Mouse (Mus musculus): Measurements from ENCODE around the gene Olfr648. TPM values are rescaled to one million over a fixed set of nuclear protein-coding genes. Genes with fewer than 3 reads are reported as not detected.

The Olfr648 gene
- total and polyA plus RNA-seq, 3 experiments: not detected

DNA sequence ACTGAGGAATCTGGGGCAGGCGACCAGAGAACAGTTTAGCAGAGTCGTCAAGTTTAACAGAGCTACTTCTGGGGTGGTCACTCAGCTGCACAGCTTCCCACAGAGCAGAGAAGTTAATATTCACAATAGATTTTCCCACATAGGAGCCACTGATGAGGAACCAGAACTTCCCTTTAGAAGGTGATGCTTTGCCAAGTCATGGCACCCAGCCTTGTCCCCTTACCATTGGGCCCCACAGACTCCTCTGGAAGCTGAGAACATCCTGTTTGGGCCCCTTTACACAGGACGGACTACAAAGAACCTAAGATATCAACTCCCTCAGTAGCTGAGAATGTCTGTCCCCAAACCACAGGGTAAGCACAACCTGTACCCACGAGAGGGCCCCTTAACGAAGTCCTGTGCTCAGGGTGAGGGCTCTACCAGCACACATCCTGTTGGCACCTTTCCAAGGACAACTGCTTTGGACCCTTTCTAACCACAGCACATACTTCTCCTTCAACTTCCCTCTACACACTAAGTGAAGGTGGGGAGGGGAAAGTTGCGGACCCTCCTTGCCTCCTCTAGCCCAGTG lies 13.5 kb downstream of the Olfr648 start:
- Histone ChIP-seq H3K4me2 (ENCODE audit: insufficient read depth, low read depth, poor library complexity, severe bottlenecking) (no peak overlapping the region), H3K27ac (ENCODE audit: insufficient read depth, low read depth) (no peak overlapping the region), H3K9me3 (replicated peaks; ENCODE audit: low read length) (no peaks in the 10 kb centered on the region), H3K9ac (ENCODE audit: insufficient read depth, low read depth) (no peak overlapping the region), H3K36me3 (replicated peaks in 1 of 2; ENCODE audit: control insufficient read depth in 1 of 2, insufficient read depth in 1 of 2, low read length in 1 of 2) (no peaks in the 10 kb centered on the region), H3K27me3 (replicated peaks) (no peaks in the 10 kb centered on the region), H3K4me1 (ENCODE audit: control insufficient read depth in 1 of 2, insufficient read depth in 2 of 2) (peaks cover 2 to 6% of the 10 kb centered on the region in 2 experiments; a peak in 2 of 4 replicates), H3K79me2 (replicated peaks; ENCODE audit: control insufficient read depth, extremely low read depth, insufficient read depth, poor library complexity, severe bottlenecking) (no peaks in the 10 kb centered on the region), H3K4me3 (replicated peaks in 1 of 3; ENCODE audit: low read depth in 2 of 3, low read length in 2 of 3, poor library complexity in 1 of 3) (no peak overlapping the region)
- in situ Hi-C loops (cut with MboI; ENCODE audit: low pct_ligation_motif_present, low pct_unique_long_range_greater_than_20kb, low sequenced_read_pairs) (no loop called here), dilution Hi-C loops (cut with MboI; ENCODE audit: extremely low pct_ligation_motif_present, extremely low pct_unique_long_range_greater_than_20kb, low sequenced_read_pairs) (no loop called here)
- no peak for DNase-seq (ENCODE audit: extremely low read depth)
- TF ChIP-seq MAX (IDR thresholded peaks at IDR 0.05; ENCODE audit: low read length) (no peak), EP300 (IDR thresholded peaks at IDR 0.05; ENCODE audit: low read length) (no peak), E2F4 (IDR thresholded peaks at IDR 0.05; ENCODE audit: insufficient replicate concordance, low read depth, low read length) (no peak), ELF1 (IDR thresholded peaks at IDR 0.05; ENCODE audit: low read depth, low read length) (no peak)

GRCm38 (mm10) chr7:104167105-104167504 lies 16.1 kb downstream of the Olfr648 start:
- no peak overlapping the region for H3K4me2 ChIP-seq (ENCODE audit: insufficient read depth, low read depth, poor library complexity, severe bottlenecking)
- H3K36me3 ChIP-seq (replicated peaks in 1 of 2; ENCODE audit: control insufficient read depth in 1 of 2, insufficient read depth in 1 of 2, low read length in 1 of 2): no peaks in the 10 kb centered on the region
- H3K4me3 ChIP-seq (replicated peaks in 1 of 3; ENCODE audit: low read depth in 2 of 3, low read length in 2 of 3, poor library complexity in 1 of 3): no peak overlapping the region
- H3K27me3 ChIP-seq (replicated peaks): no peaks in the 10 kb centered on the region
- in situ Hi-C loops (cut with MboI; ENCODE audit: low pct_ligation_motif_present, low pct_unique_long_range_greater_than_20kb, low sequenced_read_pairs) (no loop called here), dilution Hi-C loops (cut with MboI; ENCODE audit: extremely low pct_ligation_motif_present, extremely low pct_unique_long_range_greater_than_20kb, low sequenced_read_pairs) (no loop called here)
- H3K4me1 ChIP-seq (ENCODE audit: control insufficient read depth in 1 of 2, insufficient read depth in 2 of 2): peaks cover 0 to 6% of the 10 kb centered on the region in 2 experiments; a peak in 1 of 4 replicates
- no peak overlapping the region for H3K27ac ChIP-seq (ENCODE audit: insufficient read depth, low read depth)
- peak; percentile 39 for DNase-seq (ENCODE audit: extremely low read depth)
- TF ChIP-seq RAD21 (IDR thresholded peaks at IDR 0.05; ENCODE audit: low read depth, low read length) (peak; percentile 65), CTCF (conservative IDR thresholded peaks at IDR 0.05 in 1 of 2, IDR thresholded peaks at IDR 0.05 in 1 of 2; ENCODE audit: low read depth in 2 of 2, low read length in 2 of 2) (peak; percentile 9 to 61; a peak in 2 of 4 replicates), NELFE (IDR thresholded peaks at IDR 0.05; ENCODE audit: low read depth, low read length) (no peak), USF2 (conservative IDR thresholded peaks at IDR 0.05; ENCODE audit: low read depth, low read length) (no peak), SMC3 (IDR thresholded peaks at IDR 0.05; ENCODE audit: low read depth, low read length) (peak; percentile 45), ETS1 (conservative IDR thresholded peaks at IDR 0.05; ENCODE audit: low read depth, low read length) (no peak), CHD2 (IDR thresholded peaks at IDR 0.05; ENCODE audit: low read length) (no peak), MAX (IDR thresholded peaks at IDR 0.05; ENCODE audit: low read length) (no peak)
- H3K9me3 ChIP-seq (replicated peaks; ENCODE audit: low read length): no peaks in the 10 kb centered on the region
- no peak overlapping the region for H3K9ac ChIP-seq (ENCODE audit: insufficient read depth, low read depth)
- no peaks in the 10 kb centered on the region for H3K79me2 ChIP-seq (replicated peaks; ENCODE audit: control insufficient read depth, extremely low read depth, insufficient read depth, poor library complexity, severe bottlenecking)

GRCm38 (mm10) chr7:104150456-104150855 lies 32.7 kb downstream of the Olfr648 start, which contains the start of gene Ubqlnl:
Ubqlnl (minus strand) TSS chr7:104150556.
- dilution Hi-C loops (cut with MboI; ENCODE audit: extremely low pct_ligation_motif_present, extremely low pct_unique_long_range_greater_than_20kb, low sequenced_read_pairs) (no loop called here), in situ Hi-C loops (cut with MboI; ENCODE audit: low pct_ligation_motif_present, low pct_unique_long_range_greater_than_20kb, low sequenced_read_pairs) (no loop called here)
- no peak within 1 kb of the TSS for H3K4me3 ChIP-seq (replicated peaks in 1 of 3; ENCODE audit: low read depth in 2 of 3, low read length in 2 of 3, poor library complexity in 1 of 3)
- H3K9ac ChIP-seq (ENCODE audit: insufficient read depth, low read depth): no peak within 1 kb of the TSS
- H3K9me3 ChIP-seq (replicated peaks; ENCODE audit: low read length): no peaks in the 10 kb centered on the region
- no peaks in the 10 kb centered on the region for H3K4me1 ChIP-seq (ENCODE audit: control insufficient read depth in 1 of 2, insufficient read depth in 2 of 2)
- no peaks in the 10 kb centered on the region for H3K79me2 ChIP-seq (replicated peaks; ENCODE audit: control insufficient read depth, extremely low read depth, insufficient read depth, poor library complexity, severe bottlenecking)
- DNase-seq (ENCODE audit: extremely low read depth): no peak
- no peak within 1 kb of the TSS for H3K27ac ChIP-seq (ENCODE audit: insufficient read depth, low read depth)
- TF ChIP-seq ELF1 (IDR thresholded peaks at IDR 0.05; ENCODE audit: low read depth, low read length) (no peak), ETS1 (conservative IDR thresholded peaks at IDR 0.05; ENCODE audit: low read depth, low read length) (no peak), KAT2A (IDR thresholded peaks at IDR 0.05; ENCODE audit: insufficient replicate concordance, low read length) (no peak), UBTF (IDR thresholded peaks at IDR 0.05; ENCODE audit: low read depth, low read length) (no peak), EP300 (IDR thresholded peaks at IDR 0.05; ENCODE audit: low read length) (no peak), CHD2 (IDR thresholded peaks at IDR 0.05; ENCODE audit: low read length) (no peak), HCFC1 (IDR thresholded peaks at IDR 0.05; ENCODE audit: low read depth, low read length) (no peak), MAZ (IDR thresholded peaks at IDR 0.05; ENCODE audit: low read depth, low read length) (no peak)
- no peaks in the 10 kb centered on the region for H3K36me3 ChIP-seq (replicated peaks in 1 of 2; ENCODE audit: control insufficient read depth in 1 of 2, insufficient read depth in 1 of 2, low read length in 1 of 2)
- H3K27me3 ChIP-seq (replicated peaks): no peaks in the 10 kb centered on the region
- H3K4me2 ChIP-seq (ENCODE audit: insufficient read depth, low read depth, poor library complexity, severe bottlenecking): no peak within 1 kb of the TSS

Data from CH12.LX (cell line).